Mouse (Mus musculus) CH12F3 (cell line): Measurements from ENCODE around the gene Gm4707.
"Not testable (repeated sequence)": the region's sequence is repeated elsewhere in the genome, so short reads cannot be mapped to it uniquely, and the experiment has no call there.

Experiments used
- in situ Hi-C: fragments of 300-500 bp; cut with MboI; formaldehyde crosslinking; loops from 2 replicates; pipeline ENCODE4 v1.14.3; 2020; ENCODE audit warnings: low sequenced_read_pairs

Gene Gm4707

DNA sequence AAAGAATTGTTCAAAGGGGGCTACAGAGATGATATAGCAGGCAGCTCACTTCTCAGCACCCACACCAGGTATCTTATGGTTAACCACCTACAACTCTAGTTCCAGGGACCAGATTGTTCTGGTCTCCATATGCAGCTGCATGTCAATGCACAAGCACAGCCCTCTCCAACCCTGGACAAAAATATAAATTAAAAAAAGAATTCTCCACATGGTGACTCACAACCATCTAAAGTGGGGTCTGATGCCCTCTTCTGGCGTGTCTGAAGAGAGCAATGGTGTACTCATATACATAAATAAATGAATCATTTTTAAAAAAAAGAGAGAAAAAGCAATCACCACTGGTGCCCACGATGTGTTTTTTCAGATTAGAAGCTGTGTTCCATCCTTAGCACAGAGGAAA is 15.0 kb downstream of the Gm4707 start:
- in situ Hi-C loops, result no loop called here

DNA sequence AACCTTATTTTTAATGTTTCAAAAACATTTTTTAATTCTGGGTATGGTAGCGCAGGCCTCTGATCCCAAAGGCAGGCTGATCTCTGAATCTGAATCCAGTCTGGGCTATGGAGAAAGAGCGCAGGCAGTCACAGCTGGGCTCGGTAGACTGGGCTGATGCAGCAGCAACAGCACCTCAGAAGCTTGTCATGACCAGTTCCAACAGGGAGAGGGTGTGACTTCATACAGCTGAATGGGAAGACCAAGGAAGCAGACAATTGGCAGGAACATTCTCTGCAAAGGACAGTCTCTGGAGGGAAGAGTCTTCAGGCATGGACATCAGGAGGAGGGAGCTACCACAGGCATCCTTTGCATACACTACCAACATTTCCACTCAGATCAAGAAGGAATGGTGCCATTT is 15.6 kb downstream of the Gm4707 start:
- in situ Hi-C loops, result no loop called here

DNA sequence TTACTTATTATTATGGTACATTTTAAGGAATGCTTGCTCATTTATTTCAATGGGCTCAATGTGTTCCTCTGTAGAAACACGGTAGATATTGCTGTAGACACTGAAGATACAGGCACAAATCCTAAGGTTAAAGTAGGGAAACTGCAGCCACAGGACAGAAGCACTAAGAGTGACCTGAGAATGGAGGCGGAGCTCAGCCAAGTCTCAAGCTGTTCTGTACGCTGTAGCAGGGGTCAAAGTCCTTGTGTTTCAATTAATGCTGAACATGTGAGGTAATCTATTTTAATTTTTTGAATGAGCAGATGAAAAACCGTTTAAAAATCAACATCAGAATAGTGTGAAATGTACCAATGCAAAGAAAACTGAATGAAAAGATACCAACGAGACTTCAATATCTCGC is 16.4 kb downstream of the Gm4707 start:
- in situ Hi-C loops, result no loop called here

DNA sequence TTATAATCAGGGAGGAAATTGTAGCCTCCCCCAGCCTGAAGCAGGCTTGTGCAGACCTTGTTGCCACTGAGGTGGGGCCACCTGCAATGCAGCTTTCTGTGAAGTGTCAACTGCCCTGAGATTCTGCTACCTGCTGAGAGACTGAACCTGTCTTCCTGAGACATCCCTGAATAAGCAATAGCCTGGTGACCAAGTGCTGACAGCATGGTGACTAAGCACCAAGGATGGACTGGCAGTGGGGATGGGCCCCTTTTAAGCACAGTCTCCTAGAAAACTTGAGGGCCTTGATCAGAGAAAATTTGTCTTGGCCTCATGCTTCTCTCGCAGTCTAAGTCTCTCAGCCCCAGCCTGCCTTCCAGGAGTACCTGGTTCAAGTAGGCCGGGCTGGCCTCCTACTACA is 37.2 kb downstream of the Gm4707 start:
- in situ Hi-C loops, result not testable (repeated sequence)

DNA sequence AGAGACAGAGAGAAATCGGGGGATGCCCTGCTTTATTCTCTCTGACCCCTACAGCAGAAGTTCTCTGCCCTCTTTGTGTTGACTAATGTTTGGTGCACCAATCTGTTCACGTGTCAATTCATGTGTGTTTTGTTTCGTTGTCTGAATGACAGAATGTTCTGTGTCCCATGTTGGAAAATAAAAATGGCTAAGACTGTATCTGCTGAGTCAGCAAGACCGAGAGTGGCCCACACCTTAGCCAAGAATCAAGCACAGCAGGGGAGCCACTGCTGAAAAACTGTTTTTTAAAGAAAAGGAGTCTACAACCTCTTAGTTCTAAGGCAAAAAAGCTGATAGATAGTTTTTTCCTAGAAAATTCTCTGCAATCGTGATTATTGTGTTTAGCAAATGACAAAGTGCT is 40.3 kb downstream of the Gm4707 start:
- in situ Hi-C loops, result not testable (repeated sequence)

DNA sequence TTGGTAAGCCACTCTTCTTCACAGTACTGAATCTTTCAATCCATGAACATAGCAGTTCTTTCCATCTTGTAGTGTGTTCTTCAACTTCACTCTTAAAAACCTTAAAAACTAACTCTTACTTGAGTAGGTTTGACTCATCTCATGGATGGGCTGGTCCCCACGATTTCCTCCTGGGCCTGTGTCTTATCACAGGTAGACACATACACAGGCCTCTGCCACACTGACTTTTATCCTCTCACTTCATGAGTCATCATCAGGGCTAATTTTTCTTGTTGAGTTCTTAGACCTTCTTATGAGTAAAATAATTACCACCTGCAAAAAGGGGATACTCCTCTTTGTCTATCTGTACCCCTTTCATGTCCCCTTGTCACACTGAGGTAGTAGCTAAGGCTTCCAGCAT is 42.7 kb downstream of the Gm4707 start:
- in situ Hi-C loops, result no loop called here
